Mouse (Mus musculus) layer of hippocampus, postnatal 25 days (tissue): Measurements from ENCODE around the gene Olfr733. TPM values are rescaled to one million over a fixed set of nuclear protein-coding genes. Genes with fewer than 3 reads are reported as not detected.

Source experiments
- DNase-seq, 2 experiments: peaks; one replicate each; pipeline ENCODE4 v3.0.0; 2022; ENCODE audit warnings: mixed read lengths in 2 of 2, low spot score in 1 of 2; ENCODE audit errors: extremely low spot score in 1 of 2
- total RNA-seq, 2 experiments: library from RNA; stranded (reverse); gene quantifications; 2 replicates each; pipeline ENCODE4 v1.2.3; 2021

Gene Olfr733
- total RNA-seq, result not detected

DNA sequence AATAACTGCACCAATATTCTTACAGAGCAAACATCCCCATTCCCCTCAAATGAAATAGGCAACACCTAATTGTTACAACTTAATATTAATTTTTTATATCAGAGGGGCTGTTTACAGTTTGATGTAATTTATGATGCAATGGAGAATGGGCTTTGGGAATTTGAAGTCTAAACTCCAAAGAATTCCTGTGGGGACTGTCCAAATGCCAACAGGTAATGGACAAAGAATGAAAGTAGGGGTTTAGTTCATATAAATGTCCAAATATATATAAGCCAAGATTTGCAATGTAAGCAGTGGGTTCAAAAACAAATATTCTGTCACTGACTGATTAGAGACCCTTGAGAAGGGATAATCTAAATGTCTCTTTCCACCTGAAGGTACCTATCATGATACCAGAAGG, at the start of gene Olfr733:
TSS of gene Olfr733 (minus strand) at position 101 of the 400 bp plus-strand sequence.
- DNase-seq, result no peak

DNA sequence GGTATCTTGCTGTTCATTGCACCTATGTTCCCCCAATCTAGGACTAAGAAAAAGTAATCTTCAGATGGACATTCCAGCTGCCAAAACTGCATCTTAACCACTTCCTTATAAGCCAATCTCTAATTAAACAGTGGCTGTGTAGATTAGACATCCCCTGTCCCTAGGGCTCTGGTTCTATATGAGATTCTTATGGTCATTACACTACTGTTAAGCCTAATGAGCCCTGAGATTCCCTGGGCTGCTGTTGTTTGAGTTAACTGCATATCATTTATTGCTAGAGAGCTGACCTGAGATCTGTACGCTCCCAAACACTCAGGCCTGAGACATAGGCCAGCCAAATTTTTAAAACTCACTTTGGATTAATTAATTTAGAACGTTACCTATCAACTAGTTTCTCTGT, 47.5 kb upstream of the Olfr733 start, which contains the start of gene Olfr735:
TSS of gene Olfr735 (minus strand) at position 77 of the 400 bp plus-strand sequence.
- DNase-seq, result no peak

DNA sequence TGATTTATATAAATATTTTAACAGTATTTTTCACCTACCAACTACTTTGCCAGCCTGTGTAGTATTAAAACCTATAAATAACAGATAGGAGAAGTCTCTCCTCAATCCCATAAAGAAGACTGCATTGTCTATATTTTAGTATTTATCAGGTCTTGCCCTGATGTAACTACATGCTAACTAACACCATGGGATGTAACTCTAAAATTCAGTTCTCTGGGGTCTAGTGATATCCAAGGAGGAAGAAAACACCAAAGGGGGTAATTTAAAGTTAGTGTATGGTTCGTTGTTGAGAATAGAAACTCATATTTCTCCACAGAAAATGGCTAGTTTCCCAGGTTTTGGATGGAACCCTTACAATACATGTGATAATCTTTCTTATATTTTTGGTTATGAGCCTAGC, 25.3 kb upstream of the Olfr733 start, which contains the start of gene Olfr734:
TSS of gene Olfr734 (minus strand) at position 101 of the 400 bp plus-strand sequence.
- DNase-seq, result no peak

DNA sequence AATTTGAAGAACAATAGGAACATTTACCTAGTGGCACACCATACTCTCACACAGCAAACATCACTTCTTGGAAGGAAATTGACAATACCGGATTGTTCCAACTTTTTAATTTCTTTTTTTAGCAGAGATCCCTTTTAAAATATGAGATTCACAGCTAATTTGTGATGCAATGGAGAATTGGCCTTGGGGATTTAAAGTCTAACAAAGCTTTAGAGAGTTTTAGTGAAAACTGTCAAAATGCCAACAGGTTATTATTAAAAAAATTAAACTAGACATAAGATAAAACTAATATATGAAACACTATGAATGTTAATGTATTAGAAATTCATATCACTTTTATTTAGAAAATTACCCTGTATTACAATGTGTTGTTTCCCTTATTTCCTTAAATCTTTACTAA, 17.2 kb downstream of the Olfr733 start, which contains the start of gene Olfr732:
TSS of gene Olfr732 (minus strand) at position 101 of the 400 bp plus-strand sequence.
- no peak for DNase-seq

Other genes starting within 250 kb of the Olfr733 start
- not detected for gene Olfr726, start 210.6 kb downstream of the Olfr733 start, total RNA-seq
- not detected for gene Olfr727, start 178.3 kb downstream of the Olfr733 start, total RNA-seq
- gene Olfr728, start 158.8 kb downstream of the Olfr733 start, total RNA-seq, result not detected
- gene Olfr729, start 148.6 kb downstream of the Olfr733 start, total RNA-seq, result not detected
- gene Olfr730, start 113.3 kb downstream of the Olfr733 start, total RNA-seq, result not detected
- not detected for gene Olfr731, start 59.7 kb downstream of the Olfr733 start, total RNA-seq
- not detected for gene Olfr732, start 17.3 kb downstream of the Olfr733 start, total RNA-seq
- not detected for gene Olfr734, start 25.2 kb upstream of the Olfr733 start, total RNA-seq
- not detected for gene Olfr735, start 47.4 kb upstream of the Olfr733 start, total RNA-seq
- gene Tlr11, start 56.4 kb upstream of the Olfr733 start, total RNA-seq, result not detected
- not detected for gene Olfr736, start 79.6 kb upstream of the Olfr733 start, total RNA-seq
- not detected for gene Olfr738, start 106.0 kb upstream of the Olfr733 start, total RNA-seq
- not detected for gene Olfr739, start 117.1 kb upstream of the Olfr733 start, total RNA-seq
- not detected for gene Olfr740, start 144.0 kb upstream of the Olfr733 start, total RNA-seq
- not detected for gene Olfr741, start 171.2 kb upstream of the Olfr733 start, total RNA-seq
- gene Olfr742, start 202.1 kb upstream of the Olfr733 start, total RNA-seq, result not detected
- not detected for gene Olfr743, start 220.3 kb upstream of the Olfr733 start, total RNA-seq